Mouse (Mus musculus) right cerebral cortex, postnatal 25 days (tissue): ENCODE results near the gene B230118H07Rik.
A peak's percentile ranks its signal among the peaks of the same experiment; 100 is the strongest.

Source experiments
- DNase-seq: peaks from one replicate; pipeline ENCODE4 v3.0.0; 2022

Gene B230118H07Rik

GRCm38 (mm10) chr2:101638979-101639839 is 10.1 kb downstream of the B230118H07Rik start:
- DNase-seq, result no peak

DNA sequence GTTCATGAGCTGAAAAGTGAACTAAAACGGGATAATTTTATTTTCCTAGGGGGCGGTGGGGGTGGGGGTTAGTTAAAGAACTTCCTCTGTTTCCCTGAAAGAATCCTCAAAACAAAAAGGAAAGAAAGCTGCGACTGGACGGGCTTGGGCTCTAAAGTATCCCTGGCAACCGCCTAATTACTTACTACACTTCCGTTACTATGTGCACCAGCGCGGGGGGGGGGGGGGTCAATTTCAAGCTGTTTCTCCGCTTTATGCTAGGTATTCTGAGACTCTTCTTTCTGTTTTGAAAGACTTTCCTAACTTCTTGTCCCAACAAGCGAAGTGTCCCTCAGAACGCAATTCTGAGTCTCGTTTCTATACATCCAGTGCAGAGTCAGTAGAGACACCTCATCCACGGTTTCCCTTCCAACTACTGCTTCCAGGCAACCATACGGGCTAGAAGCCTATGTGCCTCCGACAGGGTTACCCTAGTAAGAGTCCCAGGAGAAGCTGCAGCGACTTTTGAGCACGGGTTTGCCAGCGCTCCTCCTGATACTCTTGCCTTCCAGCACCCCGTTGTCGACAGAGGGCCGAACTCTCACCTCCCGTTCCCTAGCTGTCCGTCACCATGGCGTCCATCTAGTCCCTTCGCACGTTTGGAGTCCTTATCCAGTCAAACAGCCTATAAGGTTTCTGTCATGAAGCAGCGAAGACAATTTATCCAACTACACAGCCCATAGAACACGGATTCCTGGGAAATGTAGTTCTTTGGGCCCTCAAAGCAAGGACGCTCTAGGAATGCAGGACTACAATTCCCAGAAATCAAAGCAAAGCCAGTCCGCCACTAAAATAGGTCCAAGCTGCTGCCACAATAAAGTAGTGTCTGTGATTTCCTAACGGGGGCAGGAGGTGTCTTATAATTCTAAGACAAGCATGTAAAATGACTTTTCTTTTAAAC is 20.8 kb downstream of the B230118H07Rik start:
- DNase-seq, result peak; percentile 84

- no peak for DNase-seq
Measured at GRCm38 (mm10) chr2:101627227-101627626, 22.1 kb downstream of the B230118H07Rik start.

DNA sequence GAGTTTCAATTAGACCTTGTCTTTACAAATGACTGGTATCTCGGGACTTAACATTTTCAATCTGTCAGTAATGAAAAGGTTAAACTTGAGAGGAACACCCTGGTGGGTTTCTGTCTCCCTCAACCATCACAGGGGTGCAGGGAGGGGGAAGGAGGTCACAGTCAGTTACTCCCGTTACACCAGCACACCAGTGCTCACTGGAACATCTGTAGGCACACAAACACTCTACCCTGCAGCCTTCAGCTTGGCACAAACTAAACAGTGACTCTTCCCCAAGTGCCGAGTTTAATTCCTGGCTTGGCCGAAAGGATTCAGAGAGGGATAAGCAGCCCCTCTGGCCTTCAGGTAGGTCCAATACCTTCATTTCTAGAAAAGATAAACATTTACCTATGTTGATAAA is 24.8 kb downstream of the B230118H07Rik start, which contains the start of gene Rag2:
Rag2 (plus strand) TSS at position 193 of the 400 bp plus-strand sequence.
- no peak for DNase-seq

GRCm38 (mm10) chr2:101624011-101624410 is 25.3 kb downstream of the B230118H07Rik start:
- DNase-seq, result no peak

- no peak for DNase-seq
Measured at GRCm38 (mm10) chr2:101623042-101623441, 26.3 kb downstream of the B230118H07Rik start.

DNA sequence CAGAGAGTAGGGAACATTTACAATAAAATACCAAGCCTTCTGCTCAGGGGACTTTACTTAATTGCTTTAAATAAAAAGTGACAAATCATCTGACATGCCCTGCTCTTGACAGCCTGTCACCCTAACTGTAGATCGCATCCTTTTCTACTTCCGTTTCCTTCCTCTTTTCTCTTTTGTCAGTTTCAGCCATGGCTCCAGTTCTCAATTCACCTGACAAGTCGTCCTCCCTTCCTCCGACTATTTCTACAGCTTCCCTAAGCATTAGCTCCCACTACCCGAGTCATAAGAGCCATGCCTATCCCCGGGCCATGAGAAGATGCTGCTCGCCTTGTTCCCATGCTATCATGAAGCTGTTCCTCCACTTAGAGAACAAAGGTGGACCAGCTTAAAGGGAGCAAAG is 27.7 kb downstream of the B230118H07Rik start:
- no peak for DNase-seq

GRCm38 (mm10) chr2:101620899-101621298 is 28.4 kb downstream of the B230118H07Rik start:
- DNase-seq, result no peak

GRCm38 (mm10) chr2:101618373-101618772 is 31.0 kb downstream of the B230118H07Rik start:
- DNase-seq, result no peak

- DNase-seq, result no peak
Measured at GRCm38 (mm10) chr2:101615464-101616305, 33.6 kb downstream of the B230118H07Rik start.

- DNase-seq, result no peak
Measured at GRCm38 (mm10) chr2:101610861-101611260, 38.5 kb downstream of the B230118H07Rik start.

GRCm38 (mm10) chr2:101608232-101608894 is 41.0 kb downstream of the B230118H07Rik start:
- DNase-seq, result no peak

DNA sequence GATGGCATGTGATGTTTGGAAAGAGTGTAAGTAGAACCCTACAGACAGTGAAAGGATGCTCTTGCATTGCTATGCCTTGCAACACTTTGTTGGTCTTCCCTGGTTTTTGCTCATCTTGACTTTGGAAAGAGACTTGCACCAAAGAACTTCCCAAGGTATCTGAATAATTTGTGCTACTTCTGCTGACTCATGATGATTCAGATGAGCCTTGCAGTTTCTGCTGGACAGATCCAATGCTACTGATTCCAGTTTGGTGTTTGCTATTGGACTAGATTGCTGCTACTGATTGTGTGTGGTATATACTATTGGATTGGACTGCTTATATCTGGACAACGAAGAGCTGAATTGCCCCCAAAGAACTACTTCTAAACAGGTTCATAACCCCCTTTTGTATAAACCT is 46.2 kb downstream of the B230118H07Rik start:
- DNase-seq, result no peak

- no peak for DNase-seq
Measured at GRCm38 (mm10) chr2:101600703-101601102, 48.6 kb downstream of the B230118H07Rik start.

GRCm38 (mm10) chr2:101598190-101599181 is 50.8 kb downstream of the B230118H07Rik start:
- DNase-seq, result no peak

DNA sequence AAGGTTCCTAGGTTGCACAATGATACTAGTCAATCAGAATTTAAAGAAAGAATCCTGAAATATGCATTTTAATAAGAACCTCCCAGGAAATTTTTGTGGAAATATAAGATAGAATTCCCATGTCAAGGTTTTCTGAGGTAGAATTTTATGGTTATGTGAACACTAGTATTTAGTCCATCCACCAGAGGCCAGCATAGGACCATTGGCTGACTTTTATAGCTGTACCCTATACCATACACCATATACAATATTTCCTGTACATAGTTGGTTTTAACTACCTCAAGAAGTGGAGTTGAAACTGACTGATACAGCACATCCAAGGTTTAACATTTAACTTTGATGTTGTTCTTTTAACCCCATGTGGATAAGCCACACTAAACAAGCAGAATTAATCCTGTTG is 52.1 kb downstream of the B230118H07Rik start:
- no peak for DNase-seq

GRCm38 (mm10) chr2:101594681-101595080 is 54.7 kb downstream of the B230118H07Rik start:
- no peak for DNase-seq

- DNase-seq, result no peak
Measured at GRCm38 (mm10) chr2:101592886-101593285, 56.4 kb downstream of the B230118H07Rik start.

- no peak for DNase-seq
Measured at GRCm38 (mm10) chr2:101592023-101592841, 57.1 kb downstream of the B230118H07Rik start.

- no peak for DNase-seq
Measured at GRCm38 (mm10) chr2:101591356-101591755, 58.0 kb downstream of the B230118H07Rik start.
